Mouse (Mus musculus) frontal cortex, adult (tissue): ENCODE measurements at regions not wholly inside any gene's neighbourhood (a gene's known extent, or its start where the extent isn't known, plus 50 kb on each side); places are given as distances from the start of the nearest gene placed in this dataset.
"Not testable (repeated sequence)": the region's sequence is repeated elsewhere in the genome, so short reads cannot be mapped to it uniquely, and the experiment has no call there.

Experiments
- ATAC-seq: cut with Nextera tagmentation; 2 replicates; pipeline ENCODE4 v1.9.2; 2017; ENCODE audit warnings: mild to moderate bottlenecking, moderate library complexity, mixed read lengths; ENCODE audit not compliant: low TSS enrichment

DNA sequence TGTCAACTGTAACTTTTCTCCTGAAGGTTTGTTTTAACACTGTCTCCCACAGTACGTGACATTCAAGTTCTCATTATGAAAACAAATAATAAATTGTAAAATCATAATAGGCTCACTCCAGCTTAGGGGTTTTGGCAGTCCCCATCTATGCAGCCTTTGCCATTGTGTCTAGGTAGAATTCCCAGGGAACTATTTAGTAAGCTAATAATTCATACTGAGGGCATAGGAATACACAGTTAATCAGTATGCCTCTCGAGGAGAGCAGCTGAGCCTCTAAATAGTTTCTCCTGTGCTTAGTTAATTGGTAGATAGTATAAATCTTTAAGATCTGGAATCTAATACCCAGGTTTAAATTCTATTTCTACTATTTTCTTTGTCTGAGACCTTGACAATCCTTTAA lies 191.7 kb downstream of the Tprg start:
- ATAC-seq: no peak

DNA sequence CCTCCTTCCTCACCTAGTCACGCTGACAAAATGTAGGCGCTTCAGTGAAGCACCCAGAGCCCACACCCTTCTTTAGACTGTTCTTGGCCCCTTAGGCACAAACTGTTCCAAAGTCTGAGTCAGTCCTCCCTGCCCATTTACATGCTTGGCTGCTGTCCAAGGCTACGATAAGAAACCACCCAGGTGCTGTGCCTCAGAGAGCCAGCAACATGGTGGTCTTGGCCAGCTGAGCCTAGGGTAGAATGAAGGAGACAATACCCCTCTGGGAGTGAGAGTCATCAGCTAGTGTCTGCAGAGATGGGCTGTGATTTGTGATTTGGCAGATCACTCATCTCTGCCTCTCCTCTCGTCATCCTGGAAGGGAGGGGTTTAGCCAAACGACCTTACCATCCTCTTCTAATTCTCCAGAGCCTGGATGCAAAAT lies 197.2 kb downstream of the Tprg start:
- ATAC-seq: peak; percentile 84

DNA sequence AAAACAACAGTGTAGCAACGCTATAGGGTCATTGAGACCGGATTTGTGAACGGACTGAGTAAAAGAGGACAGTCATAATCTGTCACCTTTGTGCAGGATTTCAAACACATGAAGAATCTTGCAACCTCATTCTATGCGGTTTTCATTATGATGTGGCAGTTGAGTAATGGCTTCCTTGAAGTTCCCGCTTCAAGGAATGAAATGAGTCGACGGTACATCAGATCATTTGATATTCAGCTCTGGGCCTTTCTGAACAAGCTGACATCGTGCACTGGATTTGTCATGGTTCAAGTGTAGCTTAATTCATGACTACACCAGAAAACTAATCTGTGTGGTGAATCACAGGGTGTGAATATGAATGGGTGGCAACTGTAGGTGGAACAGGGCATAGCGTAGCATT lies 198.4 kb downstream of the Tprg start:
- 0 out of 2 replicates have a peak, but pooled peaks have one; percentile 33 for ATAC-seq

DNA sequence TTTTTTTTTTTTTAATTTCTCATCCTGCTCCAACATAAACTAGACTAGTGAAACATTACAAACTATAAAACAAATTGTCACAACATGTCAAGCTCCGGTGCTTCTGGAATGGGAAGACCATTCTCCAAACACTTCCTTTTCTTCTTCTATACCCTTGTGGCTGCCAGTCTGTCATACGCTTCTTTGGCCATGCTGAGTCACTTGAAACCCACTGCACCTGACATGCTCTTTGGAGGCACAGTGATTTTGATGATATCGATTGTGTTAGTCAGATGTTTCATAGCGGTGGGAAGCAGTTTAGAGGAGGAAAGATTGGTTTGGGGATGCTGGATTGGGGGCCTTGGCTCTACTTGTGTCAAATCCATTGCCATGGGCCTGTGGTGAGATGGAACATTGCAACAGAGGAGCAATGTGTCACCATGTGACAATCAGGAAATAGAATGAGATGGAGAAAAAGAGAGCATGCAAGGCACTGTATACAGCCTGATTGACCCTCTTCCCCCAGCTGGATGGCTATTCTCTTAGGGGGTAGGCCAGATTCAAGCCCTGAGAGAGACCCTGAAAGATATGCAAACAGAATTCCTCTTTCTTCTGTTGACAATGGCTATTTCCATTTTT lies 197.0 kb upstream of the Trp63 start:
- no peak for ATAC-seq

DNA sequence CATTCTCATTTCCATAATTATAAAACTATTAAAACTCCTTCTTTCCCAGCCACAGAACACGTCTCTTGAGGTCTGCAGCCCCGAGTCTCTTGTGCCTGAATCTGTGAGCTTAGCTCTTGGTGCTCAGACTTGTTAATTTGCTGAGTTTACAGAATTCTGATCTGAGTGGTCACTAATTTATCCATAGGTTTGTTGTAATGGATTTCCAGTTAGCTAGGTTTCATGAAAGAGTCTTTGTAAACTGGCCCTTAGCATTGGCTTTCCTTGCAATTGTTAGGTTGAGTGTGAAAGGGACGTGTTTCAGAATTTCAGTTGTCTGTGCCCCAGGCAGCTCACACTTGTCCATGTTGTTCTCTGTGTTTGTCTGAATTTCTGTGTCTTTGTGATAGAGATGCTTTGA lies 192.7 kb upstream of the Trp63 start:
- ATAC-seq: no peak

DNA sequence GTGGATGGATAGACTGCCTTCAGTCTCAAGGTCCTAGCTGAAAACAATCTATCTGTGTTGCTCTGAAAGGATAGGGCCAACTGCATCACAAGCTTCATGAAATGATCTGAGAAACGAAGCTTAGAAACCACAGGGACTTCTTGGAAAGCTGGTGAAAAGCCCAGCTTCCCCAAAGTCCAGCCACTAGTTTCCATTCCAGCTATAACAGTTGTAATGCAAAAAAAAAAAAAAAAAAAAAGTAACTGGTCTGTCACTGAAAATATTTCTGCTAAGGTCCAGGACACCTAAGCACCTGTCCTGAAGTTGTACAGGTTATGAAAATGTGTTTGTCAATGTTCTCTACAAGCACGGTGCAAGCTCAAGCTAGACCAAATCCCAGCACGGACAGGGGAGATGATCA lies 189.4 kb upstream of the Trp63 start:
- ATAC-seq: no peak

DNA sequence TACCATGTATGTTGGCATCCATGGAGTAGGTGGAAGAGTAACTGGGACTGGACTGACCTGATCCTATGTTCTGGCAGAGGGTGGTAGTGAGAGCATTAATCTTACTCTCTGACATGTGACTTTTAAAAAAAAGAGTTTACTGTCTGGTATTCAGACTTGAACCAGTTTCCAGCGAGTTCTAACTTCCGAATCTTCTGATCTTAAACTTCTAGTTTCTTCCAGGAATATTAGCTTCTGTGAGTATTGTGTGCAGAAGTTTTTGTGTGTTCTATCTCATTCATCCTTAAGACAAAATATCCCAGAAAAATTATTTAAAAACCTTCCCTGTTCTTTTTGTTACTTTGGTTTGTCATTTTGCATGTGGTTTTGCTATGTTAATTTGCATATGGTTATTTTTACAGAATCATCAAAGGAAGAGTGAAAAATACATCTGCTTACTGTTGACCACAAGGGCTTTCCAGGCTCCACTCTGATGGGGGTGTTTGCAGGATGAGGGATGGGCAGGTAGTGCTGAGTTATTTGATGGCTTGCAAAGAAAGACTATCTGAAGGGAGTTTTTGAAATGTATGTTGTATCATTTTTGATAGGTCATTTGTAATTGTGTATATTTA lies 187.9 kb upstream of the Trp63 start:
- no peak for ATAC-seq

DNA sequence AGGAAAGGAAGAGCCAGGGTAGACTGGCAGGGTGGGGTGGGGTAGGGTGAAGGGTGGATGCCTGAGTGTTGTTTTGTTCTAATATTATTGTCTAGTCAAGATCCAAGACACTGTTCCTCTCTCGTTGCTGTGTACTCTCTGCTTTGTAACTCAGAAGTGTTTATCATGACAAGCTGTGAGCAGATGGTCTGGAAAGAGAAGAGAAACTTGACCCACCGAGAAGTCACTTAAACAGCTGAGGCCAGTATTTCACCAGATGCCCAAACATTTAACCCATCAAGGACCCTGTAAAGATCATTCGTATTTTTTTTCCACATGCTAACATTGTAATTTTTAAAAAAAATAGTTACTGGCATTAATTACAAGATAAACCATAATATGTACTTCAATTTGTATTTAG lies 178.7 kb upstream of the Trp63 start:
- no peak for ATAC-seq

DNA sequence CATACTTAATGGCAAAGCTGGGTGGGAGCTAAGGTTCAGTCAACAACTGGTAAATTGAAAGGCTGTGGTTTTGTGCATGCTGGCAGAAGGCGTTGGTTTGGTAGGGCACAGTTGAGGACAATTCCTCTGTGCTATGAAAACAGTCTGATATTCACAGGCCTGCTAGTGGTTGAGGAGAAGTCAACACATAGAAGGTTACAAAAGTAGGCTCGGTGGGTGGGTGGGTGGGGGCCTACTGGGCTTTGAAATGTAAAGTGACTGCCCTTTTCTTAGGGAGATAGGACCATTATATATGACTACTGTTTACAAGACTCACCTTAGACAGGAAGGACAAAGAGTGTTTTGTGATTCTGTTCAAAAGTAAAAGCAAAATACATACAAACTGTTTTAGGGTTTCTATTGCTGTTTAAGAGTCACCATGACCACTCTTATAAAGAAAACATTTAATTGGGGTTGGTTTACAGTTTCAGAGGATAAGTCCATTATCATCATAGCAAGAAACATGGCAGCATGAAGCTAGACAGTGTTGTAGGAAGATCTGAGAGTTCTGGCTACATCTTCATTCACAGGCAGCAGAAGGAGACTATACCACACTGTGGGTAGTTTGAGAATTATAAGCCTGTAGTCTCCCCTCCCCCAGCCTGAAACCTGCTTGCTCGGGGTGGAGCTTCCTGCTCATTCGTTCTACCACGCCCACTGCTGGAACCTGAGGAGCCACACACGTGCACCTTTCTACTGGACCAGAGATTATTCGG lies 166.3 kb upstream of the Trp63 start:
- no peak for ATAC-seq

DNA sequence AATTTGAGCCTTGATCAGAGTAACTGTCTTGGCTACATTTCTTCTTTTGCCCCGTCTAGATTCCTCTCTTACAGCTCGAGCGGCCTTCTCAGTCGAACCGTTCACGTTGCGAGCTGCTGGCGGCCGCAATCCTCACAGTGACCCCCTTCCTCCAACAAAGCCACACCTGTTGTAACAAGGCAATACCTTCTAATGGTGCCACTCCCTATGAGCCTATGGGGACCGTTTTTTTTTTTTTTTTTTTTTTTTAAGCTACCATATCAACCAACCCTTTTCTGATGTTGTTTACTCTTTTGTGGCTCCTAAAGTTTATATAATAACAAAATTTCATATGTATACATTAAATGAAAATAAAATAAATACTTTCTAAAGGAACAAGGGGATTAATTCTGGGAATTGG lies 160.4 kb upstream of the Trp63 start:
- not testable (repeated sequence) for ATAC-seq

DNA sequence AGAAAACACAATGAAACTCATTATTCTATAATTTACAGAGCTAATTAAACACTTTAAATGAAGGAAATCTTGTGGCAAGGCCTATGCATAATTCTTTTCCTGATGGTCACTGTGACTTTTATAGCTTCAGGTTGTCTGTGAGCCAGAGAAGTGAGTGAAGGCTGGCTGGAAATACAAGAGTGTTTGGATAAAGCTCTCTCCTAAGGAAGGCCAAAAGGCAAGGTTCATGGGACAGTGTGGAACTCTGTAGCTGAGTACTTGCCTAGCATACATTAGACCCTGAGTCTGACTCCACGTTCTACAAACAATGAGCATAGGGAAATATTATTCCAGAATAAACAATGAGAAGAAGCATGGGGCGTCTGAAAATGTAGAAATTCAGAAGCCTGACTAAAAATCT lies 159.9 kb upstream of the Trp63 start:
- ATAC-seq: no peak

DNA sequence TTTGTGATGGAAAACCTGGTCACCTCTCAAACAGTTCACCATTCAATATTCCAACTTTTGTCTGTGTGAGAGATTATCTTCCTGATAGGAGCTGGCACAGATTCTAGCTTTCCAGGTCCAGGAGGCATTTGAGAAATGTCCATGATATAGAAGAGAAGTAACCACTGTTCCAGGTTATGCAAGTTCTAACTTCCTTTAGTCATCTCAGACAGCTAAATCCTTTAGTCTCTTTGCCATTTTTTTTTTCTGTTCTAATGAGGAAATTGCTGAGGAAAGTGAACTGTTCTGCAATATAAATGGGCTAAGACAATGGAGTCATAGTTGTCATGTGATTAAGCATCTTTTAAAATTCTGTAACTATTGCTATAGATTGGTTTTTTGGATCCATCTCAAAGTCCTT lies 155.7 kb upstream of the Trp63 start:
- ATAC-seq: no peak

DNA sequence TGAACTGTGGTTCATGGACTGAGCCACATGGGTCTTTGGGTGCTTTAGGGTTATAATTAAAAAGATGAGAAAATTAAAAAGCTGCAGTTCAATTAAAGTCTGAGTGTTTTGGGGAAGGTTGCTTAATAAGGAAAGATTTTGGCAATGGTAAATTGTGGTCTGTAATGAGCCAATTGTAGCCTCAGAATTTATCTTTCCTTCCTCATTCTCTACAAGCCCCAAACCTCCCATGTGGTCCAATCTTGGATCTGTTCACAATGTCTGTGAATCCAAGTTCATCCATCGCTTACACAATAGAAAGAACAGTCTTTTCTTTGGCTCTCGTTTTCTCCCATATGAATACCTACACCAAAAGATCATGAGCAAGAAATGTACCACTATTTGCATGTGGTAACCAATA lies 155.2 kb upstream of the Trp63 start:
- no peak for ATAC-seq

DNA sequence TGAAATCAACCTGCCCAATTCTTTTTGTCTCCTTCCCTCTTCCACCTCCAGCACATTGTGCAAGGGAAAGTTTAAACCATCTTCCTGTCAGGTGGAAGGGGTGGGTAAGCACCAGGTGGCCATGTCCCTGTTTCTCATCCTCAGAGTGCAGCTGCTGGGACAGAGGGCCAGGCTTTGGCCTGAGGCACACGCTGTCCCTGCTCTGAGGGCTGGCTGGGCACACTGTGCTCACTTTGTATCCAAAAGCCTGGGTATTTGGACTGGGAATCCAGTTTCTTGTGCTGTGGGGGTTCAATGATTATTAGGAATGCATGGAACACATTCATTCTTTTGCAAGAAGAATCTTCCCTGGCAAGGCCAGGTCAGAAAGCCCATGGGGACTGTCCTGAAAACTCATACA lies 153.9 kb upstream of the Trp63 start:
- no peak for ATAC-seq

DNA sequence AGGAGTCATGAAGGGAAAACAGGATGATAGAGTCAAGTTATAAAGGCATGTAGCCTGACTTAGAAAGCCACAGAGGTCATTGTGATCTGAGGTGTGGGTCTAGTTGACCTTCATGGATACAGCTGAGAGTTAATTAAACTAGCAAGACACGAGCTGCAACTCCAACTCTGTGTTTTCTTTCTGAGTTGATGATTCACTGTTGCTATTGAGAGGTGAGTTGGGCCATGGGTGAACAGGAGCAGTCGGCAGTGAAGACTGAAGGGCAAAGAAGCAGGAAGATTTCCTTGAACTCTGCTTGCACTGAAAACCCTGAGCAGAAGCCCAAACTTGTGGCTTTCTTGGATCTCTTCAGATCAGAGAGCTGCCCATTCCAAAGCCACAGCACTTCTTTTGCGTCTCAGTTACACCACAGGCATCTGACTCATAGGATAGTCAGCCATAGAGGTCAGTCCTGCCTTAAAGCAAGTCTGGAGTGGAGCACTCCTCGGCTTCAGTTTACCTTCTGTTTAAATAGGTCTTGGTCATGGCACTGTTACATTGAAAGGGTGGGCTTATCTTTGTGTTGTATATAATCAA lies 151.7 kb upstream of the Trp63 start:
- ATAC-seq: no peak

DNA sequence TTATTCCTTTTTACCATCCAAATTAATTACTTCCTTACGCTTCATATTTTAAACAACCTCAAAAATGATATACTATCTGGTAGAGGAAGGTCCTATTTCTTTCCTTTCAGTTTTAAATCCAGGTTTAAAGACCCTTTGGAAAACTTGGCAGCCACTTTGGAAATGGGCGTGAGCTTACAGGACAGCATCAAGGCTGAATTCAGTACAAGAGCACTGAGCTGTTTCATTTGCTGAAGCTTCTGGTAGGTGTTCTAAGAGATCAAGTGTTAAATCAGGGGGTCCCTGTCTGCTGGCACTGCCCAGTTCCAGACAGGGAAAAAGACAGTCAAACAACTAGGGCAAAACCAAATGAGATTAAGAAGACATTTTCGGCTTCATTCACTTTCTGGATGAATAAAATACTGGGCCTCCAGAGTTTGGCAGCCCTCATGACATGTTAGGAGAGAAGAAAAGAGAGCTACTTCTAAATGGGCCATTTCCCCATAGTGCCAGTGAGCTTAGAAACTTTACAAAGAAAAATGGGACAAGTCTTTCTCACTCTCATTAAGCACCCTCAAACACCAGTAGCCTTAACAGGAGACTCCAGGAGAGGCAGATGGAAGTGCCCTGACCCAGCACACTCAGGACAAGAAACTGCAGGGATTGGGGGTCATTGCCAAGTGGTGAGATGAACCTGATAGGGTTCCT lies 150.9 kb upstream of the Trp63 start:
- ATAC-seq: peak; percentile 77

DNA sequence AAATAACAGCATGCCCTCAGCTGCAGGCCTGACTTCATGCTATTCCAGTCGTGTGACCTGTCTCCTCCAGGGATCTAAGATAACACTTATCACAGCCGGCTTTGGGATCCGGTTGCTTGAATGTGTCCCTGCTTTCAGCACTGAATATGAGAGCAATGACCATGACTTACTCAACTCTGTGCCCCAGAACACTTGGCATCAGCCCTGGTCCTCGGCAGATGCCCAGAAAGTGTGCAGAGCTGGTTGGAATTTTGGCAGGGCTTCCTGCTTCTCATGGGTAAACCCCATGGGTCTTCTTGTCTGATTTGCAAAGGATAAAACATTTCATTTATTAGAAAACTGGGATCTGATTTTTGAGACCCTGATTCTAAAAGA lies 150.4 kb upstream of the Trp63 start:
- ATAC-seq: no peak

DNA sequence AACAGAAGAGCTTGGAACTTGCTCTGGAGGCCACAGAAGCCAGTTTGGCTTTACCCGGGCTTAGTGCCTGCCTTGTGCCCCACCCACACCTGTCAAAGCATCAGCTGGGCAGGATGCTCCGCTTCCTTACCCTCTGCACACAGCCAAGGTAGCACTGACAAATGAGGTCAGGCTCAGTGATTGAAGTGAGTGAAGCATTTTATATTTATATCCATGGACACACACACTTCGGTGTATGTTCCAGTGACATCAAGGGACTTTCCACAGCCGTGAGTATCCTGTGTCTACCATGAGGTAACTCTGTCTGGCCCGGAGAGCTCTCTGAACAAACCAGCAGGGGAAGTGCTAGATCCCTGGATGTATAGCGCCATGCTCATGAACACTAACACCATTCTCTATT lies 147.0 kb upstream of the Trp63 start:
- no peak for ATAC-seq

DNA sequence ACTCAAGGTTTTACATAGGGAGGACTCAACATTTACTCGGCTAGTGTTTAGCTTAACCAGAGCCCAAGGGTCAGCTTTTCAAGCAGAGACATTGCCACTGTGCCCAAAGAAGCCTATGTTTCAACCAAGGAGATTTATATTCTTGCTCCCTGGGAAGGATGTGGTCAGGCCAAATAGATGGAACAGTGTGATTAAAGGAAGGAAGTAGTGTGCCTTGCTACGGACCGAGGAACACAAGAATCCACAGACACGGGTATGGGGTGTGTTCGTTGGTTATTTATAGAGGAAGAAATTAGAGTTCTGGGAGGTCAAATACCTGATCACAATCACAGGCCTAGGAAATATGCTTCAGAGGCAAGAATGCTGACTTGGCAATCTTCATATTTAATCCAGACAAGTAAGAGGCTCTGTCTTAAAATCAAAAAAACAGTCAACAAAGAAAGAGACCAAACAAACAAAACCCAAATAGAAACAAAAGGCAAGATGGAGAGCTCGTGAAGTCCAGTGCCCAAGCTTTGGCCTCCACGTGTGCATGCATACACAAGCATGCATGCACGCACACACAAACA lies 133.9 kb upstream of the Trp63 start:
- no peak for ATAC-seq

DNA sequence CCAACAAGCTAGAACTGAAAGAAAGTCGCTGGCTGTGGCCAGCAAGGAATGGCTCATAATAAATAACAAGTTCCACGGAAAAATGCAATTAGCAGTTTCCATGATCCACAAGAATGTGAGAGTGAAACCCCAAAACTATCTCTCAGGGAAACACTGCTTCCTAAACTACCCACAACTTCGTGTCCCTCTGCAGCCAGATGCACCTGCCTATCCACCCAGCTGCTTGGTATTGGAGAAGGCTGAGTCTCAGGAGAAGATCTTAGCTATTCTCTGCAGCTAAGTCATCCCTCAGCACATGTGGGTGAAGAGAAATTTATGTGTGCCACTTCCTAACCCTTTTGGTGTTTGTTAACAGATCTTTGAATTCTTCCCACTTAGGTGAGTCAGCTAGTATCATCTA lies 126.4 kb upstream of the Trp63 start:
- peak; percentile 34; the same call in 1 of the 2 replicates for ATAC-seq

DNA sequence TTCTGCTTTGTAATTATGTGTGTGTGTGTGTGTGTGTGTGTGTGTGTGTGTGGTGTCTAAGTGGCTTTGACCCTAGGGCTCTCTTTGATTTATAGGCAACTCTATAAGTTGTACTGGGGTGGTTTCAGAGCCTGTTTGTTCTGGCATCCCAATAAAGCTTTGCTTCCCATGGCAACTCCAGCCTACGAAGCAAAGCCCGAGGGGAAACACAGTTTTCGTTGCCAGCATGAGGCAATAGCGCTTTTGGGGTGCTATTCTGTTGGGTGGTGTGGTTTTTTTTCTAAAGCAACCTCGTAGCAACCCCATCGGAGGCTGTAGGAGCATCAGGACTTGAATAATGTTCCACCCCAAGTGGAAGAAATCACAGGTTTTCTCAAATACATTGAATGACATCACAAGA lies 103.3 kb upstream of the Trp63 start:
- ATAC-seq: no peak
